Mouse (Mus musculus) forelimb bud, embryonic 11.5 days (tissue): ENCODE measurements around the gene Nanp.
A peak's percentile ranks its signal among the peaks of the same experiment; 100 is the strongest.

Experiments used
- DNase-seq: peaks from one replicate; pipeline ENCODE4 v3.0.0-alpha.2; 2012; ENCODE audit warnings: low read depth, low spot score

The Nanp gene

GRCm38 (mm10) chr2:151039232-151039695 lies at the start of gene Nanp, which contains the start of gene Ninl:
TSS of gene Nanp (minus strand) at chr2:151039398.
TSS of gene Ninl (minus strand) at chr2:151039382.
- peak; percentile 97 for DNase-seq

GRCm38 (mm10) chr2:151056637-151057036 lies 17.4 kb upstream of the Nanp start:
- no peak for DNase-seq

- no peak for DNase-seq
Observed at GRCm38 (mm10) chr2:151040411-151040810, 1.2 kb upstream of the Nanp start.

- DNase-seq = no peak
Observed at GRCm38 (mm10) chr2:151039726-151040125, 528 bp upstream of the Nanp start.

- peak; percentile 23 for DNase-seq
Observed at GRCm38 (mm10) chr2:151038811-151039222, 381 bp downstream of the Nanp start.

- no peak for DNase-seq
Observed at GRCm38 (mm10) chr2:151037876-151038552, 1.2 kb downstream of the Nanp start.

GRCm38 (mm10) chr2:151037292-151037691 lies 1.9 kb downstream of the Nanp start:
- no peak for DNase-seq

- DNase-seq = no peak
Observed at GRCm38 (mm10) chr2:151036721-151037120, 2.5 kb downstream of the Nanp start.

GRCm38 (mm10) chr2:151034435-151034834 lies 4.8 kb downstream of the Nanp start:
- no peak for DNase-seq

GRCm38 (mm10) chr2:151021158-151021557 lies 18.0 kb downstream of the Nanp start:
- no peak for DNase-seq

- DNase-seq = no peak
Observed at GRCm38 (mm10) chr2:151015316-151015715, 23.9 kb downstream of the Nanp start.

GRCm38 (mm10) chr2:151011273-151011672 lies 27.9 kb downstream of the Nanp start:
- DNase-seq = no peak

- no peak for DNase-seq
Observed at GRCm38 (mm10) chr2:151009515-151010085, 29.6 kb downstream of the Nanp start.

- peak; percentile 68 for DNase-seq
Observed at GRCm38 (mm10) chr2:151008939-151009509, 30.2 kb downstream of the Nanp start.

GRCm38 (mm10) chr2:151008517-151008932 lies 30.7 kb downstream of the Nanp start:
- DNase-seq = peak; percentile 33

- no peak for DNase-seq
Observed at GRCm38 (mm10) chr2:151008006-151008405, 31.2 kb downstream of the Nanp start.

GRCm38 (mm10) chr2:151006281-151006945 lies 32.8 kb downstream of the Nanp start:
- no peak for DNase-seq

- no peak for DNase-seq
Observed at GRCm38 (mm10) chr2:151004390-151004789, 34.8 kb downstream of the Nanp start.

GRCm38 (mm10) chr2:151003796-151004195 lies 35.4 kb downstream of the Nanp start:
- no peak for DNase-seq

- DNase-seq = no peak
Observed at GRCm38 (mm10) chr2:151001619-151002175, 37.5 kb downstream of the Nanp start.

- DNase-seq = peak; percentile 46
Observed at GRCm38 (mm10) chr2:151000402-151001178, 38.6 kb downstream of the Nanp start.
